Mouse (Mus musculus) megakaryocyte, embryonic 14.5 days (primary cell): ENCODE measurements around the gene Hapln1. TPM values are rescaled to one million over a fixed set of nuclear protein-coding genes. Genes with fewer than 3 reads are reported as not detected.

Experiments used
- H3K27me3 ChIP-seq: replicated peaks from 2 replicates; pipeline ENCODE3; 2012; ENCODE audit warnings: inconsistent platforms
- H3K36me3 ChIP-seq: replicated peaks from 2 replicates; pipeline ENCODE3; 2012; ENCODE audit warnings: low read length, inconsistent platforms, mixed read lengths
- H3K4me1 ChIP-seq: 2 replicates; pipeline ENCODE4 v1.6.1; 2012; ENCODE audit warnings: inconsistent platforms
- H3K4me3 ChIP-seq: replicated peaks from 2 replicates; pipeline ENCODE3; 2012; ENCODE audit warnings: moderate library complexity, mild to moderate bottlenecking, inconsistent platforms
- H3K9me3 ChIP-seq: 2 replicates; pipeline ENCODE4 v1.6.1; 2012; ENCODE audit warnings: inconsistent platforms
- FLI1 ChIP-seq: IDR thresholded peaks from 2 replicates; pipeline ENCODE4 v1.6.1; 2012; ENCODE audit warnings: low read length, inconsistent platforms, mixed read lengths
- GATA1 ChIP-seq: IDR thresholded peaks from 3 replicates; pipeline ENCODE4 v1.6.1; 2012; ENCODE audit warnings: mixed read lengths, low read length, inconsistent platforms, borderline replicate concordance
- polyA plus RNA-seq: library from polyadenylated mRNA; stranded (reverse); fragments of >175 nt; gene quantifications from 2 replicates; pipeline ENCODE4 v1.2.3, GENCODE M21; 2012; ENCODE audit warnings: low replicate concordance; ENCODE audit not compliant: insufficient read depth

Gene Hapln1
- polyA plus RNA-seq, 1 experiment, result not detected

DNA sequence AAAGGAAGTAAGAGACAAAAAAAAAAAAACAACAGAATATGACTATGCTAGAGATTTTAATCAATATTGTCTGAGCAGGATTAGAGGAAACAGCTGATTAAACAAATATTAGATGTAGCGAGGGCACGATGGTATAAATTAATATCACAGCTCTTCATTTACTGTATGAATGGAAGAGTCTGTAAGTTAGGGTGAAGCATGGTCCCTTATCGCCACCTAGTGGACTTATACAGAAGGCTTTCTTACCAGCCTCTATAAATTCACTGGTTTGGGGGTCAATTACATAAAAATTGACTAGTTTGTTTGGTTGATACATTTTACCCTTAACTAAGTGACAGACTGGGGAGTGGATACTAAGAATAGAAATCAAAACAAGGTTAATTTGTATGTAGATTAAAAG, 3.4 kb downstream of the Hapln1 start:
- H3K9me3 ChIP-seq, result no peaks in the 10 kb centered on the region
- H3K27me3 ChIP-seq, result peaks cover 9% of the 10 kb centered on the region
- H3K36me3 ChIP-seq, result no peaks in the 10 kb centered on the region
- peaks cover 18% of the 10 kb centered on the region for H3K4me1 ChIP-seq
- TF ChIP-seq GATA1 (no peak), FLI1 (no peak)
- no peak overlapping the region for H3K4me3 ChIP-seq

DNA sequence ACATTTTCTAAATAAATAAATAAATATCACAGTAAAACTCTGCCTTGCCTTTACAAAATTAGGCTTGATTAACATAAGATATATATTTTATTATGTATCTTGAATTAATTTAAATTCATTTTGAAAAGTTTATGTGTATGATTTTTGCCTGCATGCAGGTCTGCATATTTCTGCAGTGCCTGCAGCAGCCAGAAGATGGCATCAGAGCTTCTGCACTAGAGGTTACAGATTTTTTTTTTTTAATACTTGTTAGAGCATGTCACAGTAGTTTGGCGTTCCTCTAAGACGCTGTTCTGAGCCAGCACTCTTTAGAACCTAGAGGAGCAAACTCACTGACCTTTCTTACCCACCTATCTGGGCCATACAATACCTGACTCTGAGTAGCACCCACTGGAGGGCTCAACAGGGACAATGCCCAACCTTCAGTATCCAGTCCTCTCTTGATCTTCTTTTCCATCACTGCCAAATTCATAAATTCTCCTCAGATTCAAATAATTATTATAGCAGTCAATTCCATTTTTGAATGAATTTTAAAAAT, 8.7 kb downstream of the Hapln1 start:
- no peaks in the 10 kb centered on the region for H3K4me1 ChIP-seq
- H3K36me3 ChIP-seq, result no peaks in the 10 kb centered on the region
- H3K27me3 ChIP-seq, result no peaks in the 10 kb centered on the region
- no peak overlapping the region for H3K4me3 ChIP-seq
- TF ChIP-seq GATA1, result no peak
- no peak for TF ChIP-seq FLI1
- H3K9me3 ChIP-seq, result no peaks in the 10 kb centered on the region

DNA sequence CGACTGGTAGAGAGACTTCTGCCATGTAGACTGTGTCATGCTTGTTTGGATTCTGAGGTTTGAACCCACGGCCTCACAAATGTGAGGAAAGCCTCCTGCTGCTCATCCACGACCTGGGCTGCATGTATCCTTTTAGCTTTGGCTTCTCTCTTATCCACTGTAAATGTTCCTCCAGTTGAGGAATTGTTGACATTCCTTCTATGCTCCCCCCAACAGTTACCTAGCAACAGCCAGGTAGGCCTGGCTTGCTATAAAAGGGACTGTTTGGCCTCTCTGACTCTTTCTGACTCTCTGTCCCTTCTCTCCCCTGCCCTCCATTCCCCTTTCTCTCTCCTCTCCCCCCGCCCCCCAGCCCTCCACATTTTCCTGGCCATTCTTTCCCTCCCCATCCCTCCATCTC, 9.9 kb downstream of the Hapln1 start:
- Histone ChIP-seq H3K27me3 (no peaks in the 10 kb centered on the region), H3K4me3 (no peak overlapping the region), H3K9me3 (no peaks in the 10 kb centered on the region), H3K36me3 (no peaks in the 10 kb centered on the region), H3K4me1 (no peaks in the 10 kb centered on the region)
- TF ChIP-seq FLI1 (no peak), GATA1 (no peak)

DNA sequence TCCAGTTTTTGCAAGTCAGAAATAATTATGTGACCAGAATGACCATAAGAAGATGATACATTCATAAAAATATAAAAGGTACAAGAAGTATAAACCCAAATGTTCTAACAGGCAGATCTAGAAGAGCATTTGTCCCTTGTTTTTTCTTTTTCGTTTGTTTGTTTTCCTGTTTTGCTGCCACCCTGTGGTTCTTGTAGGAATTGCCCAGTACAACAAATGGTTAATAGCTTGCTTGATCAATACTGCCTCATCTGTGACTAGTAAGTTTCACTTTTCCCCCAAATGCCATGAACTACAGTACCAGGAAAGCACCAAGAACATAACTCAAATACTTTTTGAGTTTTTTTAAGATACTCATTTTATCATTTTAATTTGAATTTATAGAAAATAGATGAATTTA, 11.9 kb downstream of the Hapln1 start:
- no peaks in the 10 kb centered on the region for H3K27me3 ChIP-seq
- no peaks in the 10 kb centered on the region for H3K9me3 ChIP-seq
- no peak overlapping the region for H3K4me3 ChIP-seq
- no peak for TF ChIP-seq FLI1
- TF ChIP-seq GATA1, result no peak
- no peaks in the 10 kb centered on the region for H3K4me1 ChIP-seq
- no peaks in the 10 kb centered on the region for H3K36me3 ChIP-seq

DNA sequence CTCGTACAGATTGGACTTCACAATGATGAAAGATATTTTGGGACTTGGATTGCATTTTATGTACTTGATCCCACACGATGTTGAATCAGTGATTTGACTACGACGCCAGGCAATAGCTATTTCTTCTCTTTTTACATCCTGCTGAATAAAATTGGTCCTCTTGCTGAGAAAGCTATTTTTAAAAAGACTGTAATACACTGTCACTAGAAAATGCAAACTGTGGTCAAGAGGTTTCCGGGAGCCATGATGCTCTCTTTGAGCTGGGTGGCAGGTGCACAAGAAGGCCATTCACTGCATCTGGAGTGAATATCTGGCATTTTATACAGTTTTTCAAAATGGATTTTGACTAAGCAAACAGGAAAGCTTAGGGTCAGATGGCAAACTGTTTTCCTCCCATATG, 24.9 kb downstream of the Hapln1 start:
- no peak for TF ChIP-seq GATA1
- TF ChIP-seq FLI1, result no peak
- Histone ChIP-seq H3K4me1 (no peaks in the 10 kb centered on the region), H3K36me3 (no peaks in the 10 kb centered on the region), H3K27me3 (no peaks in the 10 kb centered on the region), H3K4me3 (no peak overlapping the region), H3K9me3 (no peaks in the 10 kb centered on the region)

DNA sequence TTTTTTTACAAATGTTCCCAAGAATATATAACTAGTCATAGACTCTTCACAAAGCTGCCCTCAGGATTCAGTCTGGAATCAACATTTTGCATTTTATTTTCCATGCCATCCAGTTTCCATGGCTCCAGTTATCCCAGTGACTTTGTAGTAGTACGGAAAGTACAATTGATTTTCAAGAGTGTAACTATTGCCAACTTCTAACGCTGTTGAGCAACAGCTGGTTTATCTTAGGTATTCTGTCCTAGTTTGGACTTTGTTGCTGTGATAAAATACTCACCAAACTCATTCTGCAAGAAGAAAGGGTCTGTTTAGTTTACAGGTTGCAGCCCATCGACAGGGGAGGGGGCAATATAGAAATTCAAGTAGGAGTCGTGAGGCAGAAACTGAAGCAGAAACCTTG, 26.7 kb downstream of the Hapln1 start:
- Histone ChIP-seq H3K4me1 (no peaks in the 10 kb centered on the region), H3K9me3 (no peaks in the 10 kb centered on the region), H3K27me3 (no peaks in the 10 kb centered on the region), H3K36me3 (no peaks in the 10 kb centered on the region), H3K4me3 (no peak overlapping the region)
- no peak for TF ChIP-seq GATA1

DNA sequence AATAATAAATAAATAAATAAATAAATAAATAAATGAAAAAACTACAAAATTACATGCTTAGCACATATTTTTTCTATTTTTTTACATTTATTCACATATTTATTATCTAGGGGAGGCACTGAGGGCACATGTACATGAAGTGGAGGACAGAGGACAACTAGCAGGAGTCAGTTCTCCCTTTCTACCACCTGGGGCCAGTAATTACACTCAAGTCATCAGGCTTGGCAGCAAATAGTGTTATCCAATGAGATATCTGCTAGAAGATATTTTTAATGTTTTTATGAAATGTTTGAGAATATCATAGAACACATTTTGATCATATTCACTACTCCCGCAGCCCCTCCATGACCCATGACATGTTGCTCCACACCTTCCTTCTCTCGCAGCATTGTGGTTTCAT, 39.5 kb downstream of the Hapln1 start:
- H3K9me3 ChIP-seq, result no peaks in the 10 kb centered on the region
- no peak for TF ChIP-seq GATA1
- no peak for TF ChIP-seq FLI1
- H3K4me1 ChIP-seq, result no peaks in the 10 kb centered on the region
- no peaks in the 10 kb centered on the region for H3K36me3 ChIP-seq
- no peaks in the 10 kb centered on the region for H3K27me3 ChIP-seq
- no peak overlapping the region for H3K4me3 ChIP-seq

DNA sequence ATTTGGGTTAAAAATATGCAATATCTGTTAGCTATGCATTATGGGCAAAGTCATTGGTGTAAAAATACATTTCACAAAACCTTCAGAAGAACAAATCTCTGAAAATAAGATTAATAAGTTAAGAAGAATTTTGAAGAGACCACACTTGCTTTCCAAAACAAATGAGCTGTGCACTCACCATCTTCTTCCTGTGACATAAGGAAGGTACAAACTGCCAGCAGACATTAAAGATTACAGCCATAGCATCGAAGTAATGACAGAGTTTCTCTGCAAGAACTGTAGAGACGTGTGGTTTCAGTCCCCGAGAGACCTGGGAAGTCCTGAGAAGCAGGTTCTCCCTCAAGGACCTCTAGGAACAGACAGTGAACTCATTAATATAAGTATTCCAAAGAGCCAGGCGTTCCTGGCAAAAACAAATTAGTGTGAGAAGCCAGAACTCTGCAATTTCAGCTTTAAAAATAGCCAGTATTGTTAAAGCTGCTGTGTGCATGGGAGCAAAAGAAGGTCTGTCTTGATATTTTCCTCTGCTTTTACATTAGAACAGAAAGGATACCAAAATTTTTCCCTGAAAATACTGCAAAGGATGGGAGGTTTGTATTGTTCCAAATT, 43.6 kb downstream of the Hapln1 start:
- H3K36me3 ChIP-seq, result no peaks in the 10 kb centered on the region
- no peaks in the 10 kb centered on the region for H3K9me3 ChIP-seq
- no peaks in the 10 kb centered on the region for H3K4me1 ChIP-seq
- no peak overlapping the region for H3K4me3 ChIP-seq
- H3K27me3 ChIP-seq, result no peaks in the 10 kb centered on the region
- TF ChIP-seq GATA1 (no peak), FLI1 (no peak)

DNA sequence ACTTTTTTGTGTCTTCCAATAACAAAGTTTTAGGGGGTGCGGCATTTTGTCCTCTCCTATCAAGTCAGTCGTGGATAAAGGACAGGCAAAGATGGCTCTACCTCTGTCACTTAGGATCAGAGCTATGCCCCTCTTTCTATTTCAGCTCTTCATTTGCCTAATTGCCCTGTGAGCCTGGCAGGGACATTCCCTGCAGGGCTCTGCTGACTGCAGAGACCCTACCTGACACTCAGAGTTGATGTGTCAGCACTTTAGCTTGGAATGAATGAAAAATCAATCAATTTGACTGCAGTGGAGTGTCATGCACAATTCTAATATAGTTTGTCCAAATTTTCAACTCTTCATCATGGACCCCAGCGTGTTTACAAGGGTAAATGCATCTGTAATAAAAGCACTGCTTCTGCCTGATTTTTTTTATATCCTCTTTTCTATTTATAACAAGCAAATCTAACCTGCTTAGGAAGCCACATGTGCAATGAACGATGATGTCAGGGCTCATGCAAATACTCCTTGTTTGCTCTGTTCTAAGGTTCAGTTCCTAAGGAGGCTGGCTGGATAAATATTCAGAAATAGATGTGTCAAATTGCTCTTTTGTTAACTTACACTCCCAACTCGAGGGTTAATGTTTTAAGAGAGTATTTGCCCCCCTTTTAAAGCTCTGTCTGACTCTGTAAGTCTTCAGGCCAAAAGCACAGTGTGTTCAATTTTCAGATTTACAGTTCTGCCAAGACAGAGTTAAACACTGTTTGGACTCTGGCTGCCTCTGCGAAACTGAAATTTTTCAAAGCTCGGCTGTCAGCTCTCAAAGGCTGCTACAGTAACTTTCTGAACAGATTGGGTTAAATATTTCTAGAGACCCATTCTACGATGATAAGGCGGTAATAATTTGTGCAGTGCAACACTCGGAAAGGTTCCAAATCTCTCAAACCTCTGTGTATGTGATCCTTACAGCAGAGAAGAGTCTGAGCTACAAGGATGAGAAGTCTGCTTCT, 44.4 kb downstream of the Hapln1 start:
- no peak overlapping the region for H3K4me3 ChIP-seq
- no peak for TF ChIP-seq GATA1
- no peak for TF ChIP-seq FLI1
- H3K27me3 ChIP-seq, result no peaks in the 10 kb centered on the region
- H3K36me3 ChIP-seq, result no peaks in the 10 kb centered on the region
- no peaks in the 10 kb centered on the region for H3K9me3 ChIP-seq
- no peaks in the 10 kb centered on the region for H3K4me1 ChIP-seq

DNA sequence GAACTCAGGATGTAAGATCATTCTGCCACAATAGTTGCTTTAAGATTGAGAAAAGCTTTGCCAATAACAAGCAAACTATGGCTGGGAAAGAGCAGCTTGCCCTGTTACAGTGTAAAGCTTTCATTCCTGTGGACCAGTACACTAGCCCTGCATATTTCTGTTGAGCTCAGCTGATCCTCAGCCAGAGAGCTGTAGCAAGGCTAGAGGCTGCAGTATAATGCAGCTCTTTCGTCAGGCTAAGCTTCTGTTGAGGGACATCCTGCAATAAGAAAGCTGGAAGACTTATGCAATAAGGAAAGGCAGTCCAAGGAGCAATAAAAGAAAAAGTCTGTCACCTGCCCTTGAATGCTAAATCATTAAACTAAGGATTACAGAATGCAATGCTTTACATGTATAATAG, 45.5 kb downstream of the Hapln1 start:
- TF ChIP-seq FLI1 (no peak), GATA1 (no peak)
- H3K27me3 ChIP-seq, result no peaks in the 10 kb centered on the region

More for the DNA sequence above, 45.5 kb downstream of the Hapln1 start:
- H3K4me3 ChIP-seq, result no peak overlapping the region
- no peaks in the 10 kb centered on the region for H3K4me1 ChIP-seq
- H3K9me3 ChIP-seq, result no peaks in the 10 kb centered on the region
- no peaks in the 10 kb centered on the region for H3K36me3 ChIP-seq
